Mouse (Mus musculus): ENCODE results near the gene Ank3. TPM values are rescaled to one million over a fixed set of nuclear protein-coding genes. Genes with fewer than 3 reads are reported as not detected.

Gene Ank3
- polyA plus RNA-seq, 1 experiment from 2014 or later: 60.0 TPM

- H3K4me1 ChIP-seq (ENCODE audit: control insufficient read depth, insufficient read depth, low read length): no peaks in the 10 kb centered on the region
- H3K4me3 ChIP-seq (ENCODE audit: low read depth, low read length): no peak overlapping the region
- peaks cover 6% of the 10 kb centered on the region; the same call in 1 of the 2 replicates for H3K36me3 ChIP-seq (ENCODE audit: control insufficient read depth, insufficient read depth, low read length)
- no peak overlapping the region for H3K27ac ChIP-seq (ENCODE audit: low read depth, low read length)
- H3K4me2 ChIP-seq (ENCODE audit: low read length): no peak overlapping the region
- no peak overlapping the region for H3K9ac ChIP-seq (ENCODE audit: low read length)
- H3K27me3 ChIP-seq (replicated peaks; ENCODE audit: control insufficient read depth, insufficient read depth, low read length): no peaks in the 10 kb centered on the region
- no peak for ATAC-seq
- H3K9me3 ChIP-seq (replicated peaks; ENCODE audit: control insufficient read depth, low read length): no peaks in the 10 kb centered on the region
- 88% methylated on average over 7 of the region's 7 CpGs for WGBS
- no peak for DNase-seq (ENCODE audit: low spot score)
These were observed 538.8 kb downstream of the Ank3 start for GRCm38 (mm10) chr10:69937291-69937921.

GRCm38 (mm10) chr10:69939144-69939543 lies 540.6 kb downstream of the Ank3 start:
- Histone ChIP-seq H3K4me2 (ENCODE audit: low read length) (no peak overlapping the region), H3K27me3 (replicated peaks; ENCODE audit: control insufficient read depth, insufficient read depth, low read length) (no peaks in the 10 kb centered on the region), H3K36me3 (ENCODE audit: control insufficient read depth, insufficient read depth, low read length) (peaks cover 3% of the 10 kb centered on the region; the same call in 1 of the 2 replicates), H3K9me3 (replicated peaks; ENCODE audit: control insufficient read depth, low read length) (no peaks in the 10 kb centered on the region), H3K9ac (ENCODE audit: low read length) (no peak overlapping the region), H3K4me1 (ENCODE audit: control insufficient read depth, insufficient read depth, low read length) (no peaks in the 10 kb centered on the region), H3K4me3 (ENCODE audit: low read depth, low read length) (no peak overlapping the region), H3K27ac (ENCODE audit: low read depth, low read length) (no peak overlapping the region)
- DNase-seq (ENCODE audit: low spot score) (no peak), ATAC-seq (no peak)
- 98% methylated on average over 7 of the region's 7 CpGs for WGBS

GRCm38 (mm10) chr10:69939966-69940365 lies 541.4 kb downstream of the Ank3 start:
- DNase-seq (ENCODE audit: low spot score) (no peak), ATAC-seq (no peak)
- no peak overlapping the region for H3K9ac ChIP-seq (ENCODE audit: low read length)
- no peak overlapping the region for H3K4me3 ChIP-seq (ENCODE audit: low read depth, low read length)
- H3K9me3 ChIP-seq (replicated peaks; ENCODE audit: control insufficient read depth, low read length): no peaks in the 10 kb centered on the region
- H3K27me3 ChIP-seq (replicated peaks; ENCODE audit: control insufficient read depth, insufficient read depth, low read length): no peaks in the 10 kb centered on the region
- WGBS: 73% methylated on average over 7 of the region's 7 CpGs
- no peaks in the 10 kb centered on the region; the same call in 1 of the 2 replicates for H3K4me1 ChIP-seq (ENCODE audit: control insufficient read depth, insufficient read depth, low read length)
- no peak overlapping the region for H3K27ac ChIP-seq (ENCODE audit: low read depth, low read length)
- no peak overlapping the region for H3K4me2 ChIP-seq (ENCODE audit: low read length)
- peaks cover 3% of the 10 kb centered on the region; the same call in 1 of the 2 replicates for H3K36me3 ChIP-seq (ENCODE audit: control insufficient read depth, insufficient read depth, low read length)

GRCm38 (mm10) chr10:69941001-69941400 lies 542.4 kb downstream of the Ank3 start:
- Histone ChIP-seq H3K9ac (ENCODE audit: low read length) (no peak overlapping the region), H3K27ac (ENCODE audit: low read depth, low read length) (no peak overlapping the region), H3K9me3 (replicated peaks; ENCODE audit: control insufficient read depth, low read length) (no peaks in the 10 kb centered on the region), H3K4me3 (ENCODE audit: low read depth, low read length) (no peak overlapping the region), H3K4me2 (ENCODE audit: low read length) (no peak overlapping the region), H3K27me3 (replicated peaks; ENCODE audit: control insufficient read depth, insufficient read depth, low read length) (no peaks in the 10 kb centered on the region), H3K4me1 (ENCODE audit: control insufficient read depth, insufficient read depth, low read length) (peaks cover 8% of the 10 kb centered on the region; the same call in 1 of the 2 replicates), H3K36me3 (ENCODE audit: control insufficient read depth, insufficient read depth, low read length) (peaks cover 3% of the 10 kb centered on the region; the same call in 1 of the 2 replicates)
- ATAC-seq (no peak), DNase-seq (ENCODE audit: low spot score) (no peak)
- 92% methylated on average over 7 of the region's 7 CpGs for WGBS

- 87% methylated on average over 9 of the region's 9 CpGs for whole genome bisulfite sequencing
- Histone ChIP-seq H3K36me3 (ENCODE audit: control insufficient read depth, insufficient read depth, low read length) (0 out of 2 replicates have a peak, but pooled peaks cover 3% of the 10 kb centered on the region), H3K4me2 (ENCODE audit: low read length) (no peak overlapping the region), H3K9me3 (replicated peaks; ENCODE audit: control insufficient read depth, low read length) (no peaks in the 10 kb centered on the region), H3K27ac (ENCODE audit: low read depth, low read length) (no peak overlapping the region), H3K9ac (ENCODE audit: low read length) (no peak overlapping the region), H3K4me1 (ENCODE audit: control insufficient read depth, insufficient read depth, low read length) (peaks cover 12% of the 10 kb centered on the region; the same call in 1 of the 2 replicates), H3K4me3 (ENCODE audit: low read depth, low read length) (no peak overlapping the region), H3K27me3 (replicated peaks; ENCODE audit: control insufficient read depth, insufficient read depth, low read length) (no peaks in the 10 kb centered on the region)
- no peak for DNase-seq (ENCODE audit: low spot score)
- no peak for ATAC-seq
These were observed 546.3 kb downstream of the Ank3 start for GRCm38 (mm10) chr10:69944845-69945244.

GRCm38 (mm10) chr10:69945870-69946269 lies 547.3 kb downstream of the Ank3 start:
- Histone ChIP-seq H3K4me2 (ENCODE audit: low read length) (no peak overlapping the region), H3K4me1 (ENCODE audit: control insufficient read depth, insufficient read depth, low read length) (peaks cover 12% of the 10 kb centered on the region; the same call in 1 of the 2 replicates), H3K9me3 (replicated peaks; ENCODE audit: control insufficient read depth, low read length) (no peaks in the 10 kb centered on the region), H3K36me3 (ENCODE audit: control insufficient read depth, insufficient read depth, low read length) (0 out of 2 replicates have a peak, but pooled peaks cover 2% of the 10 kb centered on the region), H3K9ac (ENCODE audit: low read length) (no peak overlapping the region), H3K27me3 (replicated peaks; ENCODE audit: control insufficient read depth, insufficient read depth, low read length) (no peaks in the 10 kb centered on the region), H3K4me3 (ENCODE audit: low read depth, low read length) (no peak overlapping the region), H3K27ac (ENCODE audit: low read depth, low read length) (0 out of 2 replicates have a peak overlapping the region, but pooled peaks have one; percentile 15)
- DNase-seq (ENCODE audit: low spot score) (peak; percentile 55), ATAC-seq (peak; percentile 47; the same call in 1 of the 2 replicates)
- WGBS: 50% methylated on average over 8 of the region's 8 CpGs

- no peaks in the 10 kb centered on the region for H3K9me3 ChIP-seq (replicated peaks; ENCODE audit: control insufficient read depth, low read length)
- ATAC-seq: no peak
- 0 out of 2 replicates have a peak overlapping the region, but pooled peaks have one; percentile 15 for H3K27ac ChIP-seq (ENCODE audit: low read depth, low read length)
- H3K4me3 ChIP-seq (ENCODE audit: low read depth, low read length): no peak overlapping the region
- 85% methylated on average over 8 of the region's 8 CpGs for WGBS
- 0 out of 2 replicates have a peak, but pooled peaks cover 3% of the 10 kb centered on the region for H3K36me3 ChIP-seq (ENCODE audit: control insufficient read depth, insufficient read depth, low read length)
- no peak overlapping the region for H3K9ac ChIP-seq (ENCODE audit: low read length)
- DNase-seq (ENCODE audit: low spot score): no peak
- H3K27me3 ChIP-seq (replicated peaks; ENCODE audit: control insufficient read depth, insufficient read depth, low read length): no peaks in the 10 kb centered on the region
- no peak overlapping the region for H3K4me2 ChIP-seq (ENCODE audit: low read length)
- H3K4me1 ChIP-seq (ENCODE audit: control insufficient read depth, insufficient read depth, low read length): peaks cover 12% of the 10 kb centered on the region; the same call in 1 of the 2 replicates
These were observed 547.7 kb downstream of the Ank3 start for GRCm38 (mm10) chr10:69946271-69946670.

- Histone ChIP-seq H3K9ac (ENCODE audit: low read length) (no peak overlapping the region), H3K4me3 (ENCODE audit: low read depth, low read length) (no peak overlapping the region), H3K27me3 (replicated peaks; ENCODE audit: control insufficient read depth, insufficient read depth, low read length) (no peaks in the 10 kb centered on the region), H3K36me3 (ENCODE audit: control insufficient read depth, insufficient read depth, low read length) (0 out of 2 replicates have a peak, but pooled peaks cover 3% of the 10 kb centered on the region), H3K4me2 (ENCODE audit: low read length) (no peak overlapping the region), H3K9me3 (replicated peaks; ENCODE audit: control insufficient read depth, low read length) (no peaks in the 10 kb centered on the region), H3K27ac (ENCODE audit: low read depth, low read length) (no peak overlapping the region), H3K4me1 (ENCODE audit: control insufficient read depth, insufficient read depth, low read length) (peaks cover 12% of the 10 kb centered on the region; the same call in 1 of the 2 replicates)
- ATAC-seq (no peak), DNase-seq (ENCODE audit: low spot score) (no peak)
- WGBS: 71% methylated on average over 6 of the region's 6 CpGs
These were observed 548.5 kb downstream of the Ank3 start for GRCm38 (mm10) chr10:69947093-69947492.

Measured in forebrain, embryonic 14.5 days (tissue).